Mouse (Mus musculus): Measurements from ENCODE around the gene Bfsp1. TPM values are rescaled to one million over a fixed set of nuclear protein-coding genes. Genes with fewer than 3 reads are reported as not detected.

Bfsp1 gene
- total and polyA plus RNA-seq, 3 experiments: 2.7 to 3.4 TPM; not detected in 1

GRCm38 (mm10) chr2:143837291-143837701 is 25.7 kb downstream of the Bfsp1 start:
- Histone ChIP-seq H3K36me3 (ENCODE audit: control insufficient read depth in 1 of 2, insufficient read depth in 2 of 2, low read length in 2 of 2) (peaks cover 0 to 3% of the 10 kb centered on the region in 2 experiments; a peak in 2 of 4 replicates), H3K4me3 (ENCODE audit: control insufficient read depth in 1 of 2, insufficient read depth in 1 of 2, low read depth in 2 of 2, low read length in 2 of 2) (no peak overlapping the region), H3K27me3 (ENCODE audit: control insufficient read depth in 1 of 2, insufficient read depth in 2 of 2, low read length in 2 of 2) (no peaks in the 10 kb centered on the region), H3K4me1 (ENCODE audit: control insufficient read depth in 1 of 2, insufficient read depth in 2 of 2, low read length in 2 of 2) (peaks cover 7 to 9% of the 10 kb centered on the region in 2 experiments), H3K27ac (ENCODE audit: control insufficient read depth, low read depth, low read length) (no peak overlapping the region), H3K9ac (ENCODE audit: control insufficient read depth, low read depth, low read length, poor library complexity, severe bottlenecking) (no peak overlapping the region), H3K79me2 (ENCODE audit: control insufficient read depth, insufficient read depth, low read length, poor library complexity) (no peaks in the 10 kb centered on the region), H3K9me3 (replicated peaks; ENCODE audit: insufficient read depth, low read length) (no peaks in the 10 kb centered on the region)
- TF ChIP-seq EP300 (IDR thresholded peaks at IDR 0.05; ENCODE audit: low read depth in 1 of 2, low read length in 2 of 2) (no peak), KAT2A (conservative IDR thresholded peaks at IDR 0.05; ENCODE audit: low read depth, low read length) (no peak), MYC (IDR thresholded peaks at IDR 0.05; ENCODE audit: low read depth, low read length) (no peak), JUND (IDR thresholded peaks at IDR 0.05; ENCODE audit: low read depth, low read length) (no peak), RAD21 (IDR thresholded peaks at IDR 0.05; ENCODE audit: low read depth, low read length) (peak; percentile 84), SIN3A (IDR thresholded peaks at IDR 0.05; ENCODE audit: low read length) (peak; percentile 19; the same call in 1 of the 2 replicates), TBP (IDR thresholded peaks at IDR 0.05; ENCODE audit: low read depth, low read length) (no peak), GATA1 (IDR thresholded peaks at IDR 0.05; ENCODE audit: low read depth, low read length) (0 out of 2 replicates have a peak, but pooled peaks have one; percentile 21), USF2 (IDR thresholded peaks at IDR 0.05; ENCODE audit: borderline replicate concordance in 1 of 2, insufficient read depth in 1 of 2, low read depth in 1 of 2, low read length in 2 of 2) (no peak), ETS1 (IDR thresholded peaks at IDR 0.05; ENCODE audit: low read depth, low read length) (no peak), POLR2A (IDR thresholded peaks at IDR 0.05; ENCODE audit: control insufficient read depth in 1 of 2, insufficient read depth in 1 of 2, low read depth in 1 of 2, low read length in 2 of 2, poor library complexity in 1 of 2) (no peak), ZNF384 (IDR thresholded peaks at IDR 0.05; ENCODE audit: low read depth, low read length) (no peak), ZC3H11A (IDR thresholded peaks at IDR 0.05; ENCODE audit: low read depth, low read length) (peak; percentile 74), USF1 (IDR thresholded peaks at IDR 0.05; ENCODE audit: low read depth, low read length) (no peak), NRF1 (IDR thresholded peaks at IDR 0.05; ENCODE audit: insufficient read depth, low read depth, low read length, poor library complexity, severe bottlenecking) (no peak), TAL1 (IDR thresholded peaks at IDR 0.05; ENCODE audit: low read length) (no peak), MXI1 (IDR thresholded peaks at IDR 0.05; ENCODE audit: low read depth, low read length) (no peak), MEF2A (IDR thresholded peaks at IDR 0.05; ENCODE audit: extremely low read depth, insufficient replicate concordance, low read depth, low read length, poor library complexity, severe bottlenecking) (no peak), RCOR1 (IDR thresholded peaks at IDR 0.05; ENCODE audit: low read depth, low read length) (no peak), ZMIZ1 (IDR thresholded peaks at IDR 0.05; ENCODE audit: low read depth, low read length) (no peak), POLR2AphosphoS2 (IDR thresholded peaks at IDR 0.05; ENCODE audit: low read length) (no peak), SMC3 (IDR thresholded peaks at IDR 0.05; ENCODE audit: low read depth, low read length) (peak; percentile 79), CHD2 (IDR thresholded peaks at IDR 0.05; ENCODE audit: low read length) (no peak), CTCF (IDR thresholded peaks at IDR 0.05 in 2 of 3, conservative IDR thresholded peaks at IDR 0.05 in 1 of 3; ENCODE audit: control insufficient read depth in 1 of 3, insufficient read depth in 1 of 3, low read depth in 2 of 3, low read length in 3 of 3, poor library complexity in 1 of 3, severe bottlenecking in 1 of 3) (peak; percentile 66 to 79 (median 71)), MAZ (IDR thresholded peaks at IDR 0.05; ENCODE audit: low read depth, low read length) (peak; percentile 67; the same call in 1 of the 2 replicates)
- peak; percentile 82 for DNase-seq (ENCODE audit: low read depth, low spot score)
